Mouse (Mus musculus) embryonic facial prominence, embryonic 12.5 days (tissue): ENCODE data around the gene Efcab11. TPM values are rescaled to one million over a fixed set of nuclear protein-coding genes. Genes with fewer than 3 reads are reported as not detected.
A peak's percentile ranks its signal among the peaks of the same experiment; 100 is the strongest.
"Not testable (repeated sequence)": the region's sequence is repeated elsewhere in the genome, so short reads cannot be mapped to it uniquely, and the experiment has no call there.

Experiments
- ATAC-seq: fragments of 200-750 bp; cut with Nextera tagmentation; 2 replicates; pipeline ENCODE4 v1.8.0; 2017; ENCODE audit not compliant: insufficient number of reproducible peaks, insufficient read depth, low FRiP score, low TSS enrichment
- H3K27ac ChIP-seq: fragments of 300-500 bp; sonication (generic); 2 replicates; pipeline ENCODE4 v1.5.1; 2016; ENCODE audit warnings: mild to moderate bottlenecking
- H3K27me3 ChIP-seq: fragments of 300-500 bp; sonication (generic); 2 replicates; pipeline ENCODE4 v1.6.1; 2016; ENCODE audit warnings: mild to moderate bottlenecking, moderate library complexity
- H3K36me3 ChIP-seq: fragments of 300-500 bp; sonication (generic); 2 replicates; pipeline ENCODE4 v1.6.1; 2016; ENCODE audit warnings: mild to moderate bottlenecking
- H3K4me1 ChIP-seq: fragments of 300-500 bp; sonication (generic); 2 replicates; pipeline ENCODE4 v1.6.1; 2016
- H3K4me2 ChIP-seq: fragments of 300-500 bp; sonication (generic); replicated peaks from 2 replicates; pipeline ENCODE4 v1.6.1; 2016; ENCODE audit warnings: mild to moderate bottlenecking, moderate library complexity
- H3K4me3 ChIP-seq: fragments of 300-500 bp; sonication (generic); 2 replicates; pipeline ENCODE4 v1.5.1; 2016; ENCODE audit warnings: mild to moderate bottlenecking
- H3K9ac ChIP-seq: fragments of 300-500 bp; sonication (generic); 2 replicates; pipeline ENCODE4 v1.6.1; 2016; ENCODE audit warnings: mild to moderate bottlenecking, moderate library complexity
- H3K9me3 ChIP-seq: fragments of 300-500 bp; sonication (generic); 2 replicates; pipeline ENCODE4 v1.6.1; 2016; ENCODE audit warnings: mild to moderate bottlenecking, moderate library complexity
- WGBS: fragments of 180-500 bp; shearing (Covaris S2); methylation state at CpG from one replicate; pipeline ENCODE4 v1.1.7; 2016; 5-methylcytosine and 5-hydroxymethylcytosine counted together
- polyA plus RNA-seq: library from polyadenylated mRNA; unstranded; fragments of >200 nt; fragmentation: Nextera tagmentation; extraction: Ambion mirVana; gene quantifications from 2 replicates; pipeline ENCODE4 v1.2.1, GENCODE M21; 2016

The Efcab11 gene
- polyA plus RNA-seq, 1 experiment from 2014 or later = 17.6 TPM

DNA sequence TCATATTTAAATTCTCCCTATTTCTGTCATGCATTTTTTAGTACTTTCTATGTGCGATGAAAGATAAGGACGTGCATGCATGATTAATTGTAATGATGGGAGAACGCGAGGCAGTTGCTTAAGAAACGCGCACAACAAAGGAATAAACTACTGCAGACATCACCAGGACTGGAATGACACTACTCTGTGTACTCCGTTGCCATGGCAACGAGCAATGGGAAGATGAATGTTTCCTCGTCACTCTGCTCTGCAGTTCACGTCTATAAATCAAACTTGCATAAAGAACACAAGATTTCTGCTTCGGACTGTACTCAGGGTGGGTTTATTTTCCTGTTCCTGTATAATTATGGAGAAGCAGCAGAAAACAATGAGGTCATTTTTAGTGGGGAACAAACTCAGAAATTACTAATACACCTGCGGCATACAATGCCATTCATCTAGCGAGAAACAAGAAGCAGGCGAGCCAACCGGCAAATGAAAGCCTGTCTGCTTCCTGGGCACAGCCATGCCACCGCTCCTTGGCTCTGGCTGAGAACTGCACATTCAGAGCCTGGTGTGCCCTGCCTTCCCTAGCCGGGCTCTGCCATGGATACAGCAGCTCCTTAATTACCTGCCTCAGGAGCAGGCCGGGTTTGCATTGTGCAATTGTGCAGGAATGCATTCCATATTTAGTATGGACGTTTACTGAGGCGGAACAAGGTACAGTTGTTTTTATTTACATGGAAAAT, 47.7 kb downstream of the Efcab11 start:
- no peak for ATAC-seq
- no peak overlapping the region for H3K9ac ChIP-seq
- H3K9me3 ChIP-seq = peaks cover 4% of the 10 kb centered on the region; the same call in 1 of the 2 replicates
- H3K27me3 ChIP-seq = no peaks in the 10 kb centered on the region
- H3K4me1 ChIP-seq = 0 out of 2 replicates have a peak, but pooled peaks cover 3% of the 10 kb centered on the region
- H3K27ac ChIP-seq = no peak overlapping the region
- 81% methylated on average over 20 of the region's 20 CpGs for WGBS
- H3K4me3 ChIP-seq = no peak overlapping the region
- no peak overlapping the region for H3K4me2 ChIP-seq
- H3K36me3 ChIP-seq = peaks cover 4% of the 10 kb centered on the region; the same call in 1 of the 2 replicates

DNA sequence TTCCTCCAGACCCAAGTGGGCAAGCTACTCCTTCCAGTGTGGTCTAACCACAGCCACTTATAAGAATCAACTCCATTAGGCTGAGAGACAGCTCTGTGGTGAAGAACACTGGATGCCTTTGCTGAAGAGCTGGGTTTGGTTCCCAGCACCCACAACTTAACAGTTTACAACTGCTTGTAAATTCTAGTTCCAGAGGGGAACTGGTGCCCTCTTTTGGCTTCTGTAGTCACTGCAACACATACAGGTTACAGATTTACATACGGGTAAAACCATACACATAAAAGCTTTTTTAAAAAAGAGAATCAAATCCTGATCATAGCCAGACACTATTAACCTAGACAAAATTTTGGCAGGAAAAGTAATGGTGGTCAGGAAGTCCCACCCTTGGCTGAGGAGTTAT, 50.8 kb downstream of the Efcab11 start:
- Histone ChIP-seq H3K36me3 (peaks cover 4% of the 10 kb centered on the region; the same call in 1 of the 2 replicates), H3K9ac (no peak overlapping the region), H3K4me2 (no peak overlapping the region), H3K27me3 (no peaks in the 10 kb centered on the region), H3K27ac (no peak overlapping the region), H3K4me1 (0 out of 2 replicates have a peak, but pooled peaks cover 3% of the 10 kb centered on the region), H3K4me3 (no peak overlapping the region), H3K9me3 (peaks cover 4% of the 10 kb centered on the region; the same call in 1 of the 2 replicates)
- ATAC-seq = no peak
- 95% methylated on average over 1 of the region's 1 CpGs for WGBS

DNA sequence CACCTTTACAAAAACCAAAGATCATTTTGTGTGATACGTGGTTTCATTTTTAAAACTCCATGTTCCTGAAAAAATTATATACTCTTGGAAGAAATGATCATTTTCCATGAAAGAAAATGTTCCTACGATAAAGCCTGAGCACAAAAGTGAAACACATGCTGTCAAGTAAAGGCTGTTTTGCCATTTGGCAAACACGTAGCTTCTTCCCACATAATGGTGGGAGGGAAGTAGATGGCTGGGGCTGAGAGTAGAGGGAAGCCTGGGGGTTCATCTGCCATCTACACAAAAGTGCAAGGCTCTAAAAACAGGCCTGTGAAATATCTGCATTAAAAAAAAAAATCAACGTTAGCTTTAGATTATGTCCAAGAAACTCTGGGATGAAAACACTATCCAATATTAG, 61.6 kb downstream of the Efcab11 start:
- Histone ChIP-seq H3K4me3 (no peak overlapping the region), H3K9ac (no peak overlapping the region), H3K9me3 (no peaks in the 10 kb centered on the region), H3K27me3 (no peaks in the 10 kb centered on the region), H3K27ac (no peak overlapping the region), H3K36me3 (no peaks in the 10 kb centered on the region), H3K4me1 (0 out of 2 replicates have a peak, but pooled peaks cover 8% of the 10 kb centered on the region), H3K4me2 (no peak overlapping the region)
- ATAC-seq = no peak
- 87% methylated on average over 4 of the region's 4 CpGs for WGBS

DNA sequence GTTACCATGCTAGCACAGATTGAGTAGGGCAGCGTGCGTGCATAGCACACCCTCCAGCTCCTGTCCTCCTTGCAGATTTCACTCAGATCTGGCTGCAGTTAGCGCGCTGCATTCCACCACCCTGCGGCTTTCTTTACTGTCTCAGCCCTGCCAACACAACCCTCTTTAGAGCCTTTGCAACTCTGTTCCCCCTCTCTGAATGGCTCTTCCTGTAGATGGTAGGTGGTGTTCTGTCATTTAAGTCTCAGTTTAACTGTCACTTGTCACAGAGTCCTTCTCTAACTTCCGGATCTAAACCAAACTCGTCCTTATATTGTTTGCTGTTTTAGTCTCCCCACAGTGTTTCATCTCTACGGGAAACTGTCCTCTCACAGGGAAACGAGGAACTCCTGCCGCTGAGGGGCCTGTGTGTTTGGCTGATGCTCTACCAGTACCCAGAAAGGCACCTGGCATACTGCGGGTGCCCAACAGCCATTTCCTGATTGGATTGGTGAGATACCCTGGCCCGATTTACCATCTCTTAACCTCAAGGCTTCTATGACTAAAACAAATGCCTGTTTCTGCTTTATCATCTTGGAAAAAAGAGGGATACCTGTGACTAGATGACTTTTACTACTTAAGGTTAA, 62.8 kb downstream of the Efcab11 start:
- H3K4me3 ChIP-seq = no peak overlapping the region
- no peak overlapping the region for H3K27ac ChIP-seq
- H3K4me2 ChIP-seq = no peak overlapping the region
- H3K9me3 ChIP-seq = no peaks in the 10 kb centered on the region
- H3K36me3 ChIP-seq = no peaks in the 10 kb centered on the region
- 80% methylated on average over 12 of the region's 12 CpGs for WGBS
- H3K4me1 ChIP-seq = 0 out of 2 replicates have a peak, but pooled peaks cover 8% of the 10 kb centered on the region
- ATAC-seq = no peak
- no peak overlapping the region for H3K9ac ChIP-seq
- no peaks in the 10 kb centered on the region for H3K27me3 ChIP-seq

DNA sequence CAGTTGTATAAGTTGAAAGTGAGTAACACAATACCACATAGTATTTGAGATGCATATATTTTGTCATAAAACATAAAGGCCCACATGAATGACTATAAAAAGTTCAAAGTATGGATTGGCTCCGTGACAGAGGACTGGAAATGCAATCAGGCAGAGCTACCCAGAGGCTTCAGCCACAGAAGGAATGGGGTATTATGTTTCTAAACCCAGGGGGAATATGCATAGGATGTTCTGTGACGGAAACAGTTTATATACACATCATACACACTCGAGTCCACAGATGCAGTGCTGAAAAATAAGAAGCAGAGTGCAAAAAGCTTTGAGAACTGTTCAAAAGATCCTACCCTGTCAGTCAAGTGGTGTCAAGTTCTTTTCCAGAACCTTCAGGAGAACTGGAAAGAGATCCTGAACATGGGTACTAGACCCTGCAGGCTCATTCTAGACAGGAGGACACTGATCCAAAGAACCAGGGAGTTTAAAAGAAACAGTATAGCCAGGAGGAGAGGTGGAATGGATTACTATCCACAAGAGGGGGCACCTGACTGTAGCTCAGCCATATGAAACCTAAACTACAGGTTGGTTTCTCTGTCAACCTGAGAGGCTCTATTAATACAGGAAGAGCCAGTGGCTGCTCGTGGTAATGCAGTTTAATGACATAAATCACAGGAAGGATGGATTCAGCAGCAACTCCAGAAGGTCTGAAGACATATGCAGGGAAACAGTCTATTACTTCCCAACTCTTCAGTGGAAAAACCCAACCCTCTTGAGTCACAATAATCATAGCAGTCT, 64.9 kb downstream of the Efcab11 start:
- H3K4me1 ChIP-seq = 0 out of 2 replicates have a peak, but pooled peaks cover 8% of the 10 kb centered on the region
- H3K27me3 ChIP-seq = no peaks in the 10 kb centered on the region
- H3K9ac ChIP-seq = no peak overlapping the region
- ATAC-seq = 0 out of 2 replicates have a peak, but pooled peaks have one; percentile 35
- H3K9me3 ChIP-seq = no peaks in the 10 kb centered on the region
- no peaks in the 10 kb centered on the region for H3K36me3 ChIP-seq
- no peak overlapping the region for H3K4me2 ChIP-seq
- no peak overlapping the region for H3K4me3 ChIP-seq
- no peak overlapping the region for H3K27ac ChIP-seq
- 30% methylated on average over 4 of the region's 4 CpGs for WGBS

DNA sequence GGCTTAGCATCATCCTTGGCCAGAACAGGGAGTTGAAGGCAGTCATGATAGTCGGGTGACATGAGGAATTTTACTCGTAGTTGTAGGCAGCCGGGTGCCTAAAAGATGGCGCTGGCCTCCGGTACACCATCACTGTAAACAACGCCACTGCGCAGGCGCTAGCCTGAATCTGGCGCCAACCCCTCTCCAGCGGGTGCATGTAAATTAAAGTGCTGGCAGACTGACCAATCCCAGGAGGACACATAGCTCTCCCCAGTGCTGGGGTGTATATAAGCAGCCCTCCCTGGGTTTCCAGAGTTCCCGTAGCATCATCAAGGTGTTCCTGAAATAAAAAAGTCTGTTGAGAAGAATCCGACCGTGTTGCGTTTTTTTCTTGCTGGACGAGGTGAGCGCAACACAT, 66.2 kb downstream of the Efcab11 start:
- WGBS = 96% methylated on average over 16 of the region's 16 CpGs
- not testable (repeated sequence) for H3K36me3 ChIP-seq

DNA sequence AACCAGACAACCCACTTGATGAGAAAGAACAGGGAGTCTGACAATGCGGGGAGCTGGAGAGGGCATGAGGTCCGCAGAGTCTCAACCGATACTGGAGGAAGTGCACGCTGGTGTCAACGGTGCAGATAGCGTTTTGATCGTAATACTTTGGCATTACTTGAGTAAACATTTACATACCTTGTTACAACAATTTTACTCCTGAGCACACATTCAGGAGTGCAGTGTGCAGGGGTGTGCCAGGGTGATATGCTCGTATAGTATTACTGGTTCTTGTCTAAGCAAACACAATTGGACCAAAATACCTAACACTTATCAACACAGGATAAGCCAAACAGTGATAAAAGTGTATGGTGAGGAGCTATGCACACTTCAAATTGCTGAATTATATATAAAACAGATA, 69.0 kb downstream of the Efcab11 start:
- WGBS = 89% methylated on average over 8 of the region's 8 CpGs
- no peak overlapping the region for H3K9ac ChIP-seq
- H3K4me2 ChIP-seq = no peak overlapping the region
- no peaks in the 10 kb centered on the region for H3K9me3 ChIP-seq
- no peak for ATAC-seq
- H3K27me3 ChIP-seq = no peaks in the 10 kb centered on the region
- 0 out of 2 replicates have a peak, but pooled peaks cover 8% of the 10 kb centered on the region for H3K4me1 ChIP-seq
- H3K36me3 ChIP-seq = no peaks in the 10 kb centered on the region
- H3K4me3 ChIP-seq = no peak overlapping the region
- H3K27ac ChIP-seq = no peak overlapping the region

More for the DNA sequence above, 66.2 kb downstream of the Efcab11 start:
- ATAC-seq, H3K9me3 ChIP-seq, H3K4me2 ChIP-seq, H3K27ac ChIP-seq, H3K4me1 ChIP-seq, H3K27me3 ChIP-seq, H3K9ac ChIP-seq, H3K4me3 ChIP-seq: not testable (repeated sequence)

DNA sequence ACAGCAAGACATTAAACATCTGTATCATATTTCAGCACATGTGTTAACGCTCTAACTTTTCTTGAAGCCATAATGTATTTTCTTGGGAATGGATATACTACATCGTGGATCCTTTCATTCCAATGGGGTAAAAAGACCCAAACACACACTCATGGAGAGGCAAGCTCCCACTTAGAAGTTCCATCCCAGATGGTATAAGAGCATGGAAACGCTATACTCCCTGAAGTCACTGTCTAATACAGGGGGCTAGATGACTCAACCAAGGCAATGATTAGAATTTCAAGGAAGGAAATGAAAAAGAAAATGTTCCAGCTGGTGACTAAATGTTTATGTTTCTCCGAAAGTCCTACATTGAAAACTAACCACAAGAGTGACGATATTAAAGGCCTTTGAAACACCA, 76.3 kb downstream of the Efcab11 start:
- no peak overlapping the region for H3K27ac ChIP-seq
- 59% methylated on average over 5 of the region's 5 CpGs for WGBS
- no peak overlapping the region for H3K4me2 ChIP-seq
- H3K9me3 ChIP-seq = no peaks in the 10 kb centered on the region
- H3K27me3 ChIP-seq = no peaks in the 10 kb centered on the region
- no peak for ATAC-seq
- no peak overlapping the region for H3K9ac ChIP-seq
- H3K4me1 ChIP-seq = 0 out of 2 replicates have a peak, but pooled peaks cover 4% of the 10 kb centered on the region
- H3K4me3 ChIP-seq = no peak overlapping the region
- no peaks in the 10 kb centered on the region for H3K36me3 ChIP-seq

DNA sequence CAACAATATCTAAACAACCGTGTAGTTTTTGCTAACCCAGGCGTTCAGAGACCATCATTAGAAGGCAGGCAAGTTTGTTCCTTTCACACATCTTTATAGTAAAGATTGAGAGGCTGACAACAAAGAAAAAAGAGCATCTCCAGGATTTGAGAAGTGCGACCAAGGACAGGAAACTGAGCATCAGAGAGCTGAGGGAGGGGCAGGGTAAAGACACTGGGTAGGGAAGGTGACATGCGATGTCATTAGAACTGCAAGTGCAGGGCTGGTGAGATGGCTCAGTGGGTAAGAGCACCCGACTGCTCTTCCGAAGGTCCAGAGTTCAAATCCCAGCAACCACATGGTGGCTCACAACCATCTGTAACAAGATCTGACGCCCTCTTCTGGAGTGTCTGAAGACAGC, 77.5 kb downstream of the Efcab11 start:
- not testable (repeated sequence) for H3K27me3 ChIP-seq, ATAC-seq, H3K27ac ChIP-seq, H3K4me2 ChIP-seq, H3K9ac ChIP-seq, H3K36me3 ChIP-seq, H3K4me1 ChIP-seq, H3K4me3 ChIP-seq, H3K9me3 ChIP-seq
- WGBS = 89% methylated on average over 7 of the region's 7 CpGs

DNA sequence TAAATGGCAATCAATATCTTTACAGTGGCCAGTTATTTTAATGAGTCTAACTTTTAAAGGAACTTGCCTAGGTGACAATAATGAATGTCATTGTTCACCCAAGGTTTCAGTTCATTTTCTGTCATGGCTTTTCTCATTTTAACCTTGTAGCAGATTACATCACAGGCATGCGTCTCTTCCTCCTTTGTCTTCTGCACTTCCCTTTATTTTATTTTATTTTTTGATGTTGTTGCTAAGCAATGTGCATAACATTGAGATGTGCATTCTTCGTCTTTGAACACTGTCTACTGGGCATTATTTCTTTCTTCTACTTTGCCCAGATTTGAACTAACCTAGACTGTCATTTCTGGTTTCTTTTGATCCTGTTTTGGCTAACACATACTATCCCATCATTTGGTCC, 88.3 kb downstream of the Efcab11 start:
- no peak for ATAC-seq
- no peak overlapping the region for H3K9ac ChIP-seq
- H3K9me3 ChIP-seq = no peaks in the 10 kb centered on the region
- peaks cover 6% of the 10 kb centered on the region; the same call in 1 of the 2 replicates for H3K4me1 ChIP-seq
- WGBS = 80% methylated on average over 2 of the region's 2 CpGs
- no peak overlapping the region for H3K4me3 ChIP-seq
- H3K36me3 ChIP-seq = no peaks in the 10 kb centered on the region
- H3K27me3 ChIP-seq = no peaks in the 10 kb centered on the region
- no peak overlapping the region for H3K27ac ChIP-seq
- no peak overlapping the region for H3K4me2 ChIP-seq

DNA sequence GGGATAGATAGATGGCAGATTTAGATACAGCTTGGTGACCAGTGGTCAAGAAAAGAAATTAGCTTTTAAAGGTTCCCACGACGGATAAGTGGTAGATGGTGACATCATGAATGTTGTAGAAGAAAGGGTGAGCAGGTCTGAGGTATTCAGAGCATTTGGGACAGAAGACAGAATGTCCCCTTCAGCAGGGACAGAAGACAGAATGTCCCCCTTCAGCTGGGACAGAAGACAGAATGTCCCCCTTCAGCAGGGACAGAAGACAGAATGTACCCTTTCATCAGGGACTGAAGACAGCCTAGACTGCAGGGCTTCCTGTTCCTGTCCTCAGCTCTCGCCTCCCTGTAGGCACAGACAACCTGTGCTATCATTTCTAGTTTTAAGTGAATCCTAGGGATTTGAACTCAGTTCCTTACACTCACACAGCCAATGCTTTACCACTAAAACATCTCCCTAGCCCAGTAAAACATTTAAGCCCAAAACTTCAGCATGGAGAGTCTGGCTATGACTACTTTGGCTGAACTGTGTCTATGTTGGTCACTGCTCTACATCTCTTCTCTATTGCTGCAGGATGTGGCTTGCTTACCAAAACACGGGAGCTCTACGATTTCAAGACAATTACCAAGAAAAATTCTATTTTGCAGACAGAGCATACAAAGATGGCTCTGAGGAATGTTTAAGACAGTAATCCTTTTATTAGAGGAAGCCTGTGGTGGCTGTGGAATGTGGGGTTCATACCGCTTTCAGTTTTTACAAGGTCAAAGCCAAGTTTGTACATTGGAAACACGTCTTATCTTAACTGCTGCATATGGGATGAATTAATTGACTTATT, 89.2 kb downstream of the Efcab11 start:
- no peaks in the 10 kb centered on the region for H3K9me3 ChIP-seq
- peaks cover 6% of the 10 kb centered on the region; the same call in 1 of the 2 replicates for H3K4me1 ChIP-seq
- no peak overlapping the region for H3K4me2 ChIP-seq
- 51% methylated on average over 7 of the region's 7 CpGs for WGBS
- H3K4me3 ChIP-seq = no peak overlapping the region
- no peak for ATAC-seq
- H3K9ac ChIP-seq = no peak overlapping the region
- H3K27ac ChIP-seq = peak overlapping the region; percentile 46; the same call in 1 of the 2 replicates
- no peaks in the 10 kb centered on the region for H3K36me3 ChIP-seq
- H3K27me3 ChIP-seq = no peaks in the 10 kb centered on the region
